Mouse (Mus musculus): Measurements from ENCODE around the gene Aplp2.

Aplp2 gene

GRCm38 (mm10) chr9:31226541-31226940 is 14.9 kb upstream of the Aplp2 start:
- no peak for DNase-seq (ENCODE audit: extremely low read depth, low read depth, low spot score)

GRCm38 (mm10) chr9:31225808-31226207 is 14.2 kb upstream of the Aplp2 start:
- no peak for DNase-seq (ENCODE audit: extremely low read depth, low read depth, low spot score)

- no peak for DNase-seq (ENCODE audit: extremely low read depth, low read depth, low spot score)
Measured at GRCm38 (mm10) chr9:31223475-31223874, 11.9 kb upstream of the Aplp2 start.

- no peak for DNase-seq (ENCODE audit: extremely low read depth, low read depth, low spot score)
Measured at GRCm38 (mm10) chr9:31221170-31221569, 9.6 kb upstream of the Aplp2 start.

- peak; percentile 63 for DNase-seq (ENCODE audit: extremely low read depth, low read depth, low spot score)
Measured at GRCm38 (mm10) chr9:31217631-31218380, 6.2 kb upstream of the Aplp2 start.

GRCm38 (mm10) chr9:31212500-31213008 is 939 bp upstream of the Aplp2 start:
- no peak for DNase-seq (ENCODE audit: extremely low read depth, low read depth, low spot score)

- DNase-seq (ENCODE audit: extremely low read depth, low read depth, low spot score), result no peak
Measured at GRCm38 (mm10) chr9:31210749-31211689, 596 bp downstream of the Aplp2 start.

GRCm38 (mm10) chr9:31210163-31210562 is 1.5 kb downstream of the Aplp2 start:
- no peak for DNase-seq (ENCODE audit: extremely low read depth, low read depth, low spot score)

GRCm38 (mm10) chr9:31209502-31209901 is 2.1 kb downstream of the Aplp2 start:
- DNase-seq (ENCODE audit: extremely low read depth, low read depth, low spot score), result no peak

GRCm38 (mm10) chr9:31207732-31208131 is 3.9 kb downstream of the Aplp2 start:
- no peak for DNase-seq (ENCODE audit: extremely low read depth, low read depth, low spot score)

- DNase-seq (ENCODE audit: extremely low read depth, low read depth, low spot score), result no peak
Measured at GRCm38 (mm10) chr9:31204722-31205121, 6.9 kb downstream of the Aplp2 start.

- no peak for DNase-seq (ENCODE audit: extremely low read depth, low read depth, low spot score)
Measured at GRCm38 (mm10) chr9:31203571-31204210, 7.9 kb downstream of the Aplp2 start.

- no peak for DNase-seq (ENCODE audit: extremely low read depth, low read depth, low spot score)
Measured at GRCm38 (mm10) chr9:31203068-31203467, 8.5 kb downstream of the Aplp2 start.

- no peak for DNase-seq (ENCODE audit: extremely low read depth, low read depth, low spot score)
Measured at GRCm38 (mm10) chr9:31198614-31199013, 13.0 kb downstream of the Aplp2 start.

- no peak for DNase-seq (ENCODE audit: extremely low read depth, low read depth, low spot score)
Measured at GRCm38 (mm10) chr9:31197782-31198181, 13.8 kb downstream of the Aplp2 start.

GRCm38 (mm10) chr9:31196742-31197141 is 14.9 kb downstream of the Aplp2 start:
- DNase-seq (ENCODE audit: extremely low read depth, low read depth, low spot score), result no peak

- peak; percentile 65 for DNase-seq (ENCODE audit: extremely low read depth, low read depth, low spot score)
Measured at GRCm38 (mm10) chr9:31195573-31195972, 16.0 kb downstream of the Aplp2 start.

- DNase-seq (ENCODE audit: extremely low read depth, low read depth, low spot score), result no peak
Measured at GRCm38 (mm10) chr9:31192378-31192777, 19.2 kb downstream of the Aplp2 start.

- DNase-seq (ENCODE audit: extremely low read depth, low read depth, low spot score), result no peak
Measured at GRCm38 (mm10) chr9:31191543-31191942, 20.1 kb downstream of the Aplp2 start.

- peak; percentile 30 for DNase-seq (ENCODE audit: extremely low read depth, low read depth, low spot score)
Measured at GRCm38 (mm10) chr9:31189194-31189593, 22.4 kb downstream of the Aplp2 start.

- DNase-seq (ENCODE audit: extremely low read depth, low read depth, low spot score), result no peak
Measured at GRCm38 (mm10) chr9:31184439-31184838, 27.2 kb downstream of the Aplp2 start.
